Mouse (Mus musculus): ENCODE data around the gene Inca1. TPM values are rescaled to one million over a fixed set of nuclear protein-coding genes. Genes with fewer than 3 reads are reported as not detected.

Inca1 gene
- polyA plus RNA-seq, 1 experiment from 2014 or later, result 2.3 TPM

- Histone ChIP-seq H3K27ac (peak overlapping the region; percentile 99), H3K27me3 (ENCODE audit: insufficient read depth, low read length) (no peaks in the 10 kb centered on the region), H3K9ac (ENCODE audit: low read depth, low read length) (peak overlapping the region; percentile 98), H3K4me3 (replicated peaks; ENCODE audit: low read depth, low read length) (peak overlapping the region; percentile 91), H3K4me1 (replicated peaks; ENCODE audit: insufficient read depth, low read length) (peaks cover 29% of the 10 kb centered on the region), H3K4me2 (ENCODE audit: low read length) (peak overlapping the region; percentile 90), H3K36me3 (ENCODE audit: insufficient read depth, low read length) (peaks cover 14% of the 10 kb centered on the region; the same call in 1 of the 2 replicates), H3K9me3 (replicated peaks; ENCODE audit: low read length) (no peaks in the 10 kb centered on the region)
- ATAC-seq (replicated peaks; ENCODE audit: low FRiP score, low read depth) (0 out of 2 replicates have a peak, but pooled peaks have one; percentile 16), DNase-seq (ENCODE audit: low spot score) (peak; percentile 72)
- under 1% methylated on average over 58 of the region's 61 CpGs for WGBS
- TF ChIP-seq CTCF (IDR thresholded peaks at IDR 0.05; ENCODE audit: low read depth), result no peak
Measured at GRCm38 (mm10) chr11:70655571-70656455, 44.1 kb downstream of the Inca1 start.

GRCm38 (mm10) chr11:70654923-70655570, 44.9 kb downstream of the Inca1 start:
- ATAC-seq (replicated peaks; ENCODE audit: low FRiP score, low read depth), result peak; percentile 49
- under 1% methylated on average over 48 of the region's 48 CpGs for WGBS
- no peak for TF ChIP-seq CTCF (IDR thresholded peaks at IDR 0.05; ENCODE audit: low read depth)

GRCm38 (mm10) chr11:70654198-70654922, 45.6 kb downstream of the Inca1 start, which contains the start of gene Pfn1:
TSS of gene Pfn1 (minus strand) at chr11:70654644.
- H3K4me3 ChIP-seq (replicated peaks; ENCODE audit: low read depth, low read length), result peak within 1 kb of the TSS; percentile 91
- peak within 1 kb of the TSS; percentile 90 for H3K4me2 ChIP-seq (ENCODE audit: low read length)
- no peaks in the 10 kb centered on the region for H3K9me3 ChIP-seq (replicated peaks; ENCODE audit: low read length)
- DNase-seq (ENCODE audit: low spot score) (peak; percentile 91), ATAC-seq (replicated peaks; ENCODE audit: low FRiP score, low read depth) (peak; percentile 33)
- no peak for TF ChIP-seq CTCF (IDR thresholded peaks at IDR 0.05; ENCODE audit: low read depth)
- H3K4me1 ChIP-seq (replicated peaks; ENCODE audit: insufficient read depth, low read length), result peaks cover 29% of the 10 kb centered on the region
- peaks cover 29% of the 10 kb centered on the region for H3K36me3 ChIP-seq (ENCODE audit: insufficient read depth, low read length)
- under 1% methylated on average over 44 of the region's 61 CpGs for WGBS
- H3K9ac ChIP-seq (ENCODE audit: low read depth, low read length), result peak within 1 kb of the TSS; percentile 98
- H3K27me3 ChIP-seq (ENCODE audit: insufficient read depth, low read length), result no peaks in the 10 kb centered on the region
- H3K27ac ChIP-seq, result peak within 1 kb of the TSS; percentile 99

More at GRCm38 (mm10) chr11:70654923-70655570, 44.9 kb downstream of the Inca1 start:
- DNase-seq (ENCODE audit: low spot score), result peak; percentile 87
- peaks cover 22% of the 10 kb centered on the region for H3K36me3 ChIP-seq (ENCODE audit: insufficient read depth, low read length)
- H3K27me3 ChIP-seq (ENCODE audit: insufficient read depth, low read length), result no peaks in the 10 kb centered on the region
- H3K27ac ChIP-seq, result peak overlapping the region; percentile 99
- H3K9me3 ChIP-seq (replicated peaks; ENCODE audit: low read length), result no peaks in the 10 kb centered on the region
- H3K4me3 ChIP-seq (replicated peaks; ENCODE audit: low read depth, low read length), result peak overlapping the region; percentile 91
- peak overlapping the region; percentile 98 for H3K9ac ChIP-seq (ENCODE audit: low read depth, low read length)
- H3K4me1 ChIP-seq (replicated peaks; ENCODE audit: insufficient read depth, low read length), result peaks cover 29% of the 10 kb centered on the region
- peak overlapping the region; percentile 90 for H3K4me2 ChIP-seq (ENCODE audit: low read length)

- WGBS, result under 1% methylated on average over 60 of the region's 63 CpGs
- peak; percentile 37 for ATAC-seq (replicated peaks; ENCODE audit: low FRiP score, low read depth)
- H3K4me1 ChIP-seq (replicated peaks; ENCODE audit: insufficient read depth, low read length), result peaks cover 29% of the 10 kb centered on the region
Measured at GRCm38 (mm10) chr11:70653345-70654197, 46.4 kb downstream of the Inca1 start.

GRCm38 (mm10) chr11:70652884-70653344, 47.0 kb downstream of the Inca1 start:
- peak overlapping the region; percentile 99 for H3K27ac ChIP-seq
- peak overlapping the region; percentile 98 for H3K9ac ChIP-seq (ENCODE audit: low read depth, low read length)
- ATAC-seq (replicated peaks; ENCODE audit: low FRiP score, low read depth) (no peak), DNase-seq (ENCODE audit: low spot score) (no peak)
- 30% methylated on average over 6 of the region's 6 CpGs for WGBS
- H3K4me2 ChIP-seq (ENCODE audit: low read length), result peak overlapping the region; percentile 90
- peak overlapping the region; percentile 91 for H3K4me3 ChIP-seq (replicated peaks; ENCODE audit: low read depth, low read length)
- peaks cover 38% of the 10 kb centered on the region for H3K36me3 ChIP-seq (ENCODE audit: insufficient read depth, low read length)
- peaks cover 29% of the 10 kb centered on the region for H3K4me1 ChIP-seq (replicated peaks; ENCODE audit: insufficient read depth, low read length)
- no peaks in the 10 kb centered on the region for H3K27me3 ChIP-seq (ENCODE audit: insufficient read depth, low read length)
- TF ChIP-seq CTCF (IDR thresholded peaks at IDR 0.05; ENCODE audit: low read depth), result no peak
- H3K9me3 ChIP-seq (replicated peaks; ENCODE audit: low read length), result no peaks in the 10 kb centered on the region

More at GRCm38 (mm10) chr11:70653345-70654197, 46.4 kb downstream of the Inca1 start:
- H3K9ac ChIP-seq (ENCODE audit: low read depth, low read length), result peak overlapping the region; percentile 98
- H3K4me3 ChIP-seq (replicated peaks; ENCODE audit: low read depth, low read length), result peak overlapping the region; percentile 91
- DNase-seq (ENCODE audit: low spot score), result peak; percentile 85
- no peak for TF ChIP-seq CTCF (IDR thresholded peaks at IDR 0.05; ENCODE audit: low read depth)
- no peaks in the 10 kb centered on the region for H3K9me3 ChIP-seq (replicated peaks; ENCODE audit: low read length)
- peak overlapping the region; percentile 90 for H3K4me2 ChIP-seq (ENCODE audit: low read length)
- no peaks in the 10 kb centered on the region for H3K27me3 ChIP-seq (ENCODE audit: insufficient read depth, low read length)
- peaks cover 37% of the 10 kb centered on the region for H3K36me3 ChIP-seq (ENCODE audit: insufficient read depth, low read length)
- peak overlapping the region; percentile 99 for H3K27ac ChIP-seq

All from kidney, postnatal 0 days (tissue).